Mouse (Mus musculus) thymus, postnatal 4 days (tissue): ENCODE data around the gene Tmem50b.
"Not testable (repeated sequence)": the region's sequence is repeated elsewhere in the genome, so short reads cannot be mapped to it uniquely, and the experiment has no call there.

Experiments used
- DNase-seq: peaks from one replicate; pipeline ENCODE4 v3.0.0; 2021

Tmem50b gene

DNA sequence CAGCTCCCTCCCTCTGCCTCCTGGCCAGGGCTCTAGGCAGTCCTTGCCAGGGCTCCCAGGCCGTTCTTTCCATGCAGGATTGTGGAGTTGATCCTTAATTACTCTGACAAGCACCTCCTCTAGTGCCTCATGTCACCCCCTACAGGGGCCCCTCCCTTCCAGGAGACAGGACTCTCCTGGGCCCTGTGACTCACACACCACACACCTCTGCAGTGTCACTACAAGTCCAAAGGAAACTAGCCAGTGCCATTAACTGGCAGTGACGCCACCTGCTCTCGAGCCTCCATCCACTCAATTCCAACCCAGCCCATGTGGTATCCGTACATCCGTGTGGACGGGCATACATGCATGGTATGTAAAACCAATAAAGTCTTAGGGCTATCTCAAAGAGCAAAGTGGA lies 62.7 kb downstream of the Tmem50b start:
- DNase-seq: no peak

DNA sequence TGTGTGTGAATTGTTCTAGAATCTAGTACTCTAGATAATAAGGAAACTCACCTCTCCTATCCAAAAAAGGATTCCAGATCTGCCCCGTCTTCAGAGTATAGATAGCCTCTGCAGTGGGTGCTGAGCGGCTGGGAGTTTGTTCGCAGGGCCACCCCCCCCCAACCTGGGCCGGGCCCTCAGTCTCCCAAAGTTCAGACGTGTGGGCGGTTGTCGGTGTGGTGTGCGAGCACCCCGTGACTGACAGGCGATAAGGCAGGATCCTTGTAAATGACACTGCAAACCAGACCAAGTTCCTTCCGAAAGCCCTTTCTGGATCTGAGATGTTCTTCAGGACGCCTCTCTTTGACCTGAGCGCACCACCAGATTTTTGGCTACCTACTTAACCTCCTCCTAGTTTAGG lies 63.1 kb downstream of the Tmem50b start:
- DNase-seq: peak; percentile 84

DNA sequence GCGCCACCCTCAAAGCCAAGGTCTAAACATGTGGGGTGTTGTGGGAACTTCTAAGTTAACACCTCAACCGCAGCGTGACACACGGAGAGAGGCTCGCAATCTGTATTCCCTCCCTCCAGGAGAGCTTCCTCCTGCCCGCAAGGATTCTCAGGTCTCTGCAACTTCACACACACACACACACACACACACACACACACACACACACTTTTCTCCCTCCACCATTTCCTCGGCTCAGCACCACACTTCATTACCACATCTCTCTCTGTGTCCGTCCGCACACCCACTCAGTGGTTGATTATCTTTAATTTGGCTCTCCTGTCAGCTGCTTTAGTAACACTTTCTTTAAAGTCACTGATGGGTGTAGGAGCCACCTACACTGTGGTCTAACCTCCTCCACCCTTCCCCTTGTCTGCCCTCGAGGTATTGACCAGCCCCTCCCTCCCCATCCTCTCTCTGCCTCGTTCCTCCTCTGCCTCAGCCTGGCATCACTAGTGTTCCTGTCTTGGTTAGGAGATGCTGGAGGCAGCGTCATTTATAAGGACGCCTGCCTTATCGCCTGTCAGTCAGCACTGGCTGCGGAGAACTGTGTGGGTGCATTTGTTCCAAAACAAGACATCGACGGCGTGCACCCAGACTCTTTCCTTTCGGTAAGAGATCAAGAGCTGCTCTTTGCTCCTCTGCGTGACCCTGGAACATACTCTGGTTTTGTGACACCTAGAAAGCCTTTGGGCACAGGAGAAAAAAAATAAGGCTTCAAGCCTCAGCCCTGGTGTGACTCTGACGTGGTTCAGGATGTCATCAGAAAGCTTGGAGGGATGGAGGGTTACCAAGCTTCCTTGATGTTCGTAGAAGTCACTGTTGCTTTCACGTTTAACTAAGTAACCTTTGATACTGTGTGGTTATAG lies 64.3 kb downstream of the Tmem50b start:
- DNase-seq: peak; percentile 65

- no peak for DNase-seq
Observed at GRCm38 (mm10) chr16:91532429-91532828, 65.2 kb downstream of the Tmem50b start.

DNA sequence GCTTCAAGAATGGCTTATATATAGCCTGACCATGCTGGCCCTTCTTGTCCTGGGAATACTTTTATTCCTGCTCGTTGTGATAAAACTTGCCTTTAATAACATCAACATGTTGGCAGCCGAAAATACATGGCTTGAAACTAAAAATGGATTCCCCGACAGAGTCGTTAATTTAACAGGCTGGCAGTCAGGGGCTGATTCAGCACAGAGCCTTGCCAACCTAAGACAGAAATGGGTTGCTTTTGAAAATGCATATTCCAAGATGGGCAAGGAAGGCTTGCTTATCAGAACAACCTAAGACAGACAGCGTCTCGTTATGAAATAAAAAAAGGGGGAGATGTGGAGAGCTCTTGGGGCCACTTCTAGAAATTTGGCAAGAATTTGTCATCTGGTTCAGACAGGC lies 65.7 kb downstream of the Tmem50b start:
- no peak for DNase-seq

DNA sequence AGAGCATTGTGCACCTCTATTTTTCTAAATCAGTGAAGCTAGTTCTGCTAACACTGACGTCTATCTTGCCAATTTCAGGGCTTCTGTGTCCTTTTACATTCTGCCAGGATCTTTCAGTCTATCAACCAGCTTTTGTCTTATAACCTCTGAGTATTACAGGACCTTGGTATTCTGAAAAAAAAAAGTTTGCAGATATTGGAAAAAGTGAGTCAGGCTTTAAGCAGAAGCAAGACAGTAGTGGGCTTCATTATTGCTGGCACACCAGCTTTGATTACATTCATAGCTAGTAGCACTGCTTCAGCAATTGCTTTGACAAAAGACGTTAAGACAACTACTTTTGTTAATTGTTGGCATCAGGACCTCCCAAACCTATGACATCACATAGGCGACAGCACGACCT lies 66.8 kb downstream of the Tmem50b start:
- DNase-seq: not testable (repeated sequence)

GRCm38 (mm10) chr16:91528578-91528977 lies 69.0 kb downstream of the Tmem50b start:
- no peak for DNase-seq

DNA sequence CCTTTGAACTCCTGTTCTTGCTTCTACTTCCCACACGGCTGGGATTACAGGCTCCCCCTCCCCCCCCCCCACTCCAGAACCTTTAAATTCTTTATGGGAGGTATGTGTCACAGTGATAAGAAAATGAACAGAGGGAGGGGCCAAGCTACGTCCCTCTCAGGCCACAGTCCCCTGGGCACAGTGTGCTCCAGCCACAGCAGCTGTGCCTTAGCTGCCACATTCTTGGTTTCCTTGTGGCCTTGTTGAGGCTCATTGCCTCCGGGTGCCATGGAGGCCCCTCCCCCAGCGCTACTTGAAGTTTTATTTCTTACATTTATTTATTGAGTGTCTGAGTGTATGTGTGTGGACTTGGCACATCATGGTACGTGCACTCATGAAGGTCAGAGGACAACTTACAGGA lies 70.1 kb downstream of the Tmem50b start:
- no peak for DNase-seq

DNA sequence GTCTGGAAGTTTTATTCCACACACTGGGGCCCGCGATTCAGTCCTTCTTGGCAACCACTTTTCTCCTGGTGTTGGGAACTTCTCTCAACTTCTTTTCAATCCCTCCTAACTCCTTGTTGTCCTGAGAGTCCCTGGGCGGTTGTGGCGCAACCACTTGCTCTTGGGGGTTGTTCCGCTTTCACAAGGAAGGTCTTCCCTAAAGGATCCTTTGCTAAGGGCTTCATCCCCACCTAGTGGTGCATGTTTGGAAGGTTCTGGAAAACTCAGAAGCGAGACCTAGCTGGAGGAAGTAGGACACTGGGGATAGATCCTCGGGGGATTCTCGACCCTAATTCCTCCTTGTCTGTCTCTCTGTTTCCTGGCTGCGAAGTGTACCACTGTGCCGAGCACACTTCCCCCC lies 70.5 kb downstream of the Tmem50b start:
- DNase-seq: no peak

DNA sequence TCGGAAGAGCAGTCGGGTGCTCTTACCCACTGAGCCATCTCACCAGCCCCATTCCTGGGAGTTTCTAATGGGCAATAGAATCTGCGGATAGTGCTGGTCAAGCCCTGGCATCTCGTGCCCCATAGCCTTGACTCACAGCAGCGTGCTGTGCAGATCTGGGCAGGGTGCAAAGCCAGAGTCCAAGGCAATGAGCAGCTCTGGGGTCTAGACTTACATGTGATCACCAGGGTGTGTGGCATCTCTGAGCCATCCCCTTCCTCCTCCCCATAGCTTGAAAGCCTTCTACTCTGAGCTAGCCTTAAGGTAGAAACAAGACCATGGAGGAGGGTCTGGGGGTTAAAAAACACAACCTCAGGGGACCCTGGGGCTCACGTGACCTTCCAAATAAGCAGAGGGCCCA lies 71.3 kb downstream of the Tmem50b start:
- DNase-seq: no peak
